Mouse (Mus musculus) bone marrow, adult 2 months (tissue): ENCODE results near the gene Kdm4a. TPM values are rescaled to one million over a fixed set of nuclear protein-coding genes. Genes with fewer than 3 reads are reported as not detected.

Source experiments
- H3K27ac ChIP-seq: fragments of 200-500 bp; 2 replicates; pipeline ENCODE4 v1.5.1; 2012; ENCODE audit warnings: low read depth, mild to moderate bottlenecking, control low read depth, inconsistent platforms, low read length; ENCODE audit not compliant: control insufficient read depth, poor library complexity, insufficient read depth
- H3K4me1 ChIP-seq: fragments of 200-500 bp; 2 replicates; pipeline ENCODE4 v1.6.1; 2011; ENCODE audit warnings: low read length; ENCODE audit not compliant: control insufficient read depth, insufficient read depth
- H3K4me3 ChIP-seq: fragments of 200-500 bp; replicated peaks from 2 replicates; pipeline ENCODE3; 2011; ENCODE audit warnings: mild to moderate bottlenecking, low read depth, low read length, control low read depth; ENCODE audit not compliant: control insufficient read depth
- CTCF ChIP-seq: fragments of 200-500 bp; IDR thresholded peaks from 2 replicates; pipeline ENCODE4 v1.5.1; 2011; ENCODE audit warnings: low read length, control low read depth; ENCODE audit not compliant: control insufficient read depth, insufficient read depth
- POLR2A ChIP-seq: fragments of 200-500 bp; IDR thresholded peaks from 2 replicates; pipeline ENCODE4 v1.6.1; 2011; ENCODE audit warnings: low read depth, mild to moderate bottlenecking, control low read depth, low read length, borderline replicate concordance; ENCODE audit not compliant: control insufficient read depth
- WGBS: fragments of 180-500 bp; shearing (Covaris S2); methylation state at CpG from one replicate; pipeline ENCODE4 v1.1.7; 2018; 5-methylcytosine and 5-hydroxymethylcytosine counted together
- polyA plus RNA-seq: library from polyadenylated mRNA; stranded (reverse); fragments of >200 nt; gene quantifications from 2 replicates; pipeline ENCODE4 v1.2.4, GENCODE M21; 2011; ENCODE audit warnings: low replicate concordance; ENCODE audit not compliant: missing spikeins, insufficient read depth, insufficient read length

The Kdm4a gene
- polyA plus RNA-seq, 1 experiment = 36.5 TPM

DNA sequence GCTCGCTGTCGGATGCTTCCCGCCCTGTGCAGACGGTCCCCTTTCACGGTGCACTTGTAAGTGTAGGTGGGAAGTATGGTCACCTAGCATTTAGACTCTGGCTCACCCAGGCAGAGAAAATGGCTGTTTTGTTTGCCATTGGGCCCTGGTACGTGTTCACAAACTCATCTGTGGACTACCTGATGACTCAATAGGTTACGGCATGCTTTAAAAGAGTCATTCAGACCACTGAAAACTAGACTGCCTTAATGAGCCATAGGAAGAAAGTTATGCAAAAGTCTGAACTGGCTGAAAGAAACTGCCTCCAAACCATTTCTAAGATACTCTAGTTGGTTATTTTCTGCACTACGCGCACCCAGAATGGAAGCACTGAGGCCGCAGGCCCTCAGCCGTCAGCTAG lies 63.7 kb downstream of the Kdm4a start:
- TF ChIP-seq CTCF = no peak
- no peak for TF ChIP-seq POLR2A
- no peaks in the 10 kb centered on the region; the same call in 1 of the 2 replicates for H3K4me1 ChIP-seq
- 94% methylated on average over 11 of the region's 11 CpGs for WGBS
- H3K4me3 ChIP-seq = no peak overlapping the region
- no peak overlapping the region for H3K27ac ChIP-seq

- Histone ChIP-seq H3K4me3 (no peak overlapping the region), H3K27ac (no peak overlapping the region), H3K4me1 (no peaks in the 10 kb centered on the region; the same call in 1 of the 2 replicates)
- 62% methylated on average over 7 of the region's 7 CpGs for WGBS
- no peak for TF ChIP-seq CTCF
- TF ChIP-seq POLR2A = no peak
Observed at GRCm38 (mm10) chr4:118115132-118115531, 64.7 kb downstream of the Kdm4a start.

DNA sequence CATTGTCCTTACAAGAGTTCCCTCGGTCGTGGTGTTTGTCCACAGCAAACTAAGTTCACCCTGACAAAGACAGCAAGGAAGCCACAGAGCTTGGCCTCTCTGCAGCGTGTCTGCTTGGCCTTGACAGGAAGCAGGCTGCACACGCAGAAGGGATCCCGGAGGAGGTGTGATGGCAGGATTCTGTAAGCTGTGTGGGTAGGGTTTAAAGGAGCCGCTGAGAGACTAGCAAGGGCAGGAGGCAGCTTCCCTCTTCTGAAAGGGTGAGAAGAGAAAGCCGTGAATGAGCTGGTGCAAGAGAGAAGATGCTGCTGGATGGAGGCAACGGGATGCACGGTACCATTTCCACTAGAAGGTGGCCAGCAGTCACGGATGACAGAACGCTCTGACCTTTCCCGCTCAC lies 67.2 kb downstream of the Kdm4a start:
- Histone ChIP-seq H3K4me3 (no peak overlapping the region), H3K4me1 (no peaks in the 10 kb centered on the region; the same call in 1 of the 2 replicates), H3K27ac (no peak overlapping the region)
- TF ChIP-seq POLR2A (no peak), CTCF (no peak)
- 75% methylated on average over 12 of the region's 12 CpGs for WGBS

- TF ChIP-seq POLR2A (no peak), CTCF (no peak)
- H3K4me1 ChIP-seq = no peaks in the 10 kb centered on the region; the same call in 1 of the 2 replicates
- 73% methylated on average over 13 of the region's 13 CpGs for WGBS
- peak overlapping the region; percentile 3 for H3K4me3 ChIP-seq
- H3K27ac ChIP-seq = peak overlapping the region; percentile 24
Observed at GRCm38 (mm10) chr4:118109649-118110048, 70.2 kb downstream of the Kdm4a start.

- WGBS = 65% methylated on average over 7 of the region's 7 CpGs
- Histone ChIP-seq H3K4me3 (no peak overlapping the region), H3K27ac (no peak overlapping the region), H3K4me1 (no peaks in the 10 kb centered on the region; the same call in 1 of the 2 replicates)
- no peak for TF ChIP-seq POLR2A
- TF ChIP-seq CTCF = no peak
Observed at GRCm38 (mm10) chr4:118108779-118109178, 71.1 kb downstream of the Kdm4a start.

DNA sequence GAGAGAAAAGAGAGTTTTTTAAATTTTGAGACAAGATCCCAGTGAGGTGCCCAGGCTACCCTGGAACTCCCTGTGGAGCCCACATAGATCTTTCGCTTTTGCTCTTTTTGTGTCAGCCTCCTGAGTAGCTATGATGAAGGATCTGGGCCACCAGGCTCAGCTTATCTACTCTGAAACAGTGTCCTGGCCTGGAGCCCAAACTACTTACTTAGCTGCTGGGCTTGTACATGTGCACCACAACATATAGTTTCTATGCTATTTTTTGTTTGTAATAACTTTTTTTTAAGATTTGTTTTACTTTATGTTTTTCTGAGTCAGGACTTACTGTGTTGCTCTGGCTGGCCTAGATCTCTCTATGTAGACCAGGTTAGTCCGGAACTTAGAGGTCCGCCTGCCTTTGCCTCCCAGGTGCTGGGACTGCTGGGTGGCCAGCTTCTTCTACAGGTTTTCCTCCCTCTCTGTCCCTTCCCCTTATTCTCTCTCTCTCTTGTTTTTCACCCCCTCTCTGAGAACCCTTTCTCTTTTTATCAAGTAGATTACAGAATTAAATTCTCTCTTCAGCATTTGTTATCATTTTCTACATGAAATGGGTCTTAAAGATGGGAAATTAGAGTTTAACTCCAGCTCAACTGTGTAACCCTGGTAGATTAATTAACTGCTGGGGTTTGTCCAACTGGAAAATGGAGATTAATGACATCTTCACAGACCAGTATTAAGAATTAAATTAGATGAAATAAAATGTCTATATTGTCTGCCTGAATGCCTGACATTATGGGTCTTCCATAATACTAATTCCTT lies 74.4 kb downstream of the Kdm4a start:
- H3K4me3 ChIP-seq = no peak overlapping the region
- TF ChIP-seq CTCF (no peak), POLR2A (no peak)
- peak overlapping the region; percentile 70; the same call in 1 of the 2 replicates for H3K27ac ChIP-seq
- WGBS = 64% methylated on average over 3 of the region's 3 CpGs
- H3K4me1 ChIP-seq = no peaks in the 10 kb centered on the region

DNA sequence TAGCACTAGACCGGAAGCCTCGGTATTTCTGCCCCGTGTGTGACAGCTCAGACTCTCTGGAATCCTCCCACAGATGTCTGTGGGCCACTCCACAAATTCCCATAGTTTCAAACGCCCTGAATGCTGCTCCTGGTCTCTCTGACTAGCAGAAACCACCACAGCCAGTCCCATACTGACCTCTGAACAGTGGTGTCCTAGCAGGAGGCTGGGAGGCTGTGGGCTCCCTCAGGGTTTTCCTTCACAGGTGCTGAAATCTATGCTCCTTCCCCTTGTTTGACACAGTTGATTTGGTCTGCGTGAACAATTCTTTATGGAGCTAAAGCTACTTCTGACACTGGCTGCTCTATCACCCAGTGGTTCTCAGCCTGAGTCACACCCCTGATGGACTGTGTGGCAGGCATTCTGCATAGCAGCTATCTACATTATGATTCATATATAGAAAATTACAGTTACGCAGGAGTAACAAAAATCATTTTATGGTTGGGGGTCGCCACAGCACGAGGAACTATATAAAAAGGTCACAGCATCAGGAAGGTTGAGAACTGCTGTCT lies 76.5 kb downstream of the Kdm4a start:
- Histone ChIP-seq H3K4me1 (peaks cover 3% of the 10 kb centered on the region; the same call in 1 of the 2 replicates), H3K4me3 (no peak overlapping the region), H3K27ac (no peak overlapping the region)
- no peak for TF ChIP-seq POLR2A
- no peak for TF ChIP-seq CTCF
- WGBS = 85% methylated on average over 8 of the region's 8 CpGs

- H3K27ac ChIP-seq = no peak overlapping the region
- TF ChIP-seq CTCF (no peak), POLR2A (no peak)
- 59% methylated on average over 6 of the region's 6 CpGs for WGBS
- no peak overlapping the region for H3K4me3 ChIP-seq
- H3K4me1 ChIP-seq = peaks cover 3% of the 10 kb centered on the region; the same call in 1 of the 2 replicates
Observed at GRCm38 (mm10) chr4:118101497-118101896, 78.3 kb downstream of the Kdm4a start.
